Mouse (Mus musculus): ENCODE measurements around the gene D430042O09Rik.
"Not testable (repeated sequence)": the region's sequence is repeated elsewhere in the genome, so short reads cannot be mapped to it uniquely, and the experiment has no call there.

The D430042O09Rik gene

DNA sequence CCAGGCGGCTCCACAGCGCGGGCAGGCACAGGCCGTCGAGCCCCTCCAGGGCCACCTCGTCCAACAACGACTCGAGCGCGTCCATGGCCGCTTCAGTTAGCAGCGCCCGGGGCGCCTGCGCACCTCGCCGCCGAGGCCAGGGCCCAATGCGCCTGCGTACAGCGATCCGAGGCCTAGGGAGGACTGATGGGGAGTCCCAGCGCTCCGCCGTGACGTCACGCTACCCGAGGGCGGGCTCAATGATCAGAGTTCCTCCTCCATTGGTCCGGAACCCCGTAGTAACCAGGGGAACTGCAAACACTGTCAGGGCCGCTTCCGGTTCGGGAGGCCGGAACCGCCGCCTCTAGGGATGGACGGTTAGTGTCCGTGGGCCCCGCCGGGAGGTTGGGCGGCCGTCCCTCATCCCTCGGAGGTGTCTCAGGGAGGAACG lies at the start of gene D430042O09Rik, which contains the start of gene Gtf3c1:
TSS of gene D430042O09Rik (plus strand) at position 296 of the 430 bp plus-strand sequence.
TSS of gene Gtf3c1 (minus strand) at position 188 of the 430 bp plus-strand sequence.
- peak; percentile 99 for DNase-seq (ENCODE audit: low spot score)

DNA sequence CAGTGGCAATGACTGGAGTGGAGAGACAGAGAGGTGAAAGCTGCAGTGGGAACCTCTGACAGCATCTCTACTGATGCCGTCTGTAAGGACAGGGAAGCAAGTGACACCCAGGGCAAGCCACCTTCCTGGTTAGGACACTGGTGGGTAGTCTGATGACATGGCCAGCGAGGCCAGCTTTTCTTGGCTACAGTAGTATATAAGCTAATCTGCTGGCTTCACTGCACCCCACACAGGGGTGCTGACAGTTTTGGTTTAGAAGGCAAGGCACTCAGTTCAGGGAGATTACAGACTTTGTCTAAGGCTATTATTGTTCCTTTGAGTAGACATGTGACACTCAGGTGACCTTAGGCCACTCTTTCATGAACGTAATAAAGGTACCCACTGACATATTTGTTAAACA lies 44.0 kb upstream of the D430042O09Rik start:
- no peak for DNase-seq (ENCODE audit: low spot score)

DNA sequence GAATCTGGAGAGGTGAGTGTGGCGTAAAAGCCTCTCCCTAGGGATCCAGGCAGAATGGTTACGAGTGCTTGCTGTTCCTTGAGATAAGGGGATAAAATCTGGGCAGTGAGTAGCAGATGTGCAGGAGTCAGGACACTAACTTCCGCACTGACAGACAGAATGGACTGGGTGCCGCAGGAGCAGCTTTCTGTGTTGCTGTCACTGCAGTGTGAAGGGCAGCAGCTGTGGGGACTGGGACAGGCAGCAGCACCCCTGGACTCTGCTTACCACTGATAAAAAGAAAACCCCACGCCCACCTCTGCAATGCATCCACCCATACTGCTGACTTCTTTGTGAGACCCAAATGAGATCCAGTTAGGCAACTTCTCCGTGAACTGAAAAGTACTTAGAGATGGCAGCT lies 36.8 kb upstream of the D430042O09Rik start:
- DNase-seq (ENCODE audit: low spot score) = no peak

DNA sequence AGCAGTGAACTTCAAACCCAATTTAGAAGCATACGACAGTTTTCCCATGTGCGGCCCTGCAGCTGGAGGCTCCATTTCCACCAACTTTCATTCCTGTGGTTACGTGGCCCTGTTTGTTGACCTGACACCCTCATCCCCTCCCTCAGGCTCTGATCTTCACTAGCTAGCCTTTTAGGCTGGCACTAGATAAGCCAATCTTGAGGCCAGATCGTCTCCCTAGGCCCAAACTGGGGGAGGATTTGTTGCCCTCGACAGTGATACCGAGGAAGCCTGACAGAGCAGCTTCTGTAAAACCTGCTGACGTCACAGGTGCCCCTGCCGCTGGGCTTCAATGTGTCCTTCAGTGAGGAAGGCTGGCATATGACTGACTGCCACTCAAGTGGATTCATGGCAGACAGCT lies 36.3 kb upstream of the D430042O09Rik start:
- no peak for DNase-seq (ENCODE audit: low spot score)

DNA sequence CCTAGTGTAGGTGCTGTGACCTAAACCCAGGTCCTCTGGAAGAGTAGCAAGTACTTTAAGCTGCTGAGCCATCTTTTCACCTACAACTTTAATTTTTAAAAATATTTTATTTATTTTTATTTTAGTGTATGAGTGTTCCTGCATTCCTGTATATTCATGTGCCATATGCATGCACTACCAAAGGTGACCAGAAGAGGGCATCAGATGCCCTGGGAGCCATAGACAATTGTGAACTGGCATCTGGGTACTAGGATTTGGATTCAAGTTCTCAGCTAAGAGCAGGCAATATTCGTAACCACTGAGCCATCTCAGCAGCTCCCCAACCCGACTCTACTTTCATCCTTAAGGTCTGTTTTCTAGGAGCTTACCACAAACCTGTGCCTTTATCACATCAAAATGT lies 32.8 kb upstream of the D430042O09Rik start:
- peak; percentile 32 for DNase-seq (ENCODE audit: low spot score)

DNA sequence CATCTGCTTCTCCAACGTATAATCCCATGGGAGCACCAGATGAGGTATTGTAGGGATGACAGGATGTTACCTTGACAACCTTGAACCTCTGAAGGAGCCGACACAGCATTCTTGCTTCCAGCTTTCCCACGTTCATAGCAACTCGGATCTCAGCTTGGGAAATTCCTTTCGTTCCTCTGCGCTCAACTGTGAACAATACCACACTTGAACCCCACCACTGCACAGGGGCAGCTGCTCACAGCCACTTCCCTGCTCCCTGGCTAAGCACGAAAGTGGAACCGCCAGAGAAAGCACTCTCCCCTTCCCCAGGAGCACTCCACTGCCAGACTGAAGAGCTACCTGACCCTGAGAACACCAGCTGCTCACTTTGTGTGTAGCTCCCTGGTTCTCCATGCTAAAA lies 28.9 kb upstream of the D430042O09Rik start:
- no peak for DNase-seq (ENCODE audit: low spot score)

GRCm38 (mm10) chr7:125679936-125680335 lies 27.8 kb upstream of the D430042O09Rik start:
- no peak for DNase-seq (ENCODE audit: low spot score)

DNA sequence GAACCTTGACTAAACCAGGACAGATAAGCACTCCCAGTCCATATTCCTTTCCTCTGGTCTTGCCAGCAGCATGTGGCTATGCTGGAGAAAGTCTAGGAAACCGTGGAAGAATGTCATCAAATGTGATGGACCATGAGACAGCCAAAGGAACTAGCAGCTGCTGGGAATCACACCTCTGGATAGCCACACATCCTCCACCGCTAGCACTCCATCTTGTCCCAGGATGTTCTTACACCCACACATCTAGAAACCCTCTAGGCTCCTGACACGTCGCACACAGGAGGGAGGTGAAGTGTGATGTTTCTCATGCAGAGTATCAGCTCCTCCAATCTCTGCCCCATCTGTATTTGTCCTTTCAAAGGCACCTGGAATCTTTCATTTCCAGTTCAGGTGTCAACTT lies 17.2 kb upstream of the D430042O09Rik start:
- DNase-seq (ENCODE audit: low spot score) = no peak

- no peak for DNase-seq (ENCODE audit: low spot score)
Measured at GRCm38 (mm10) chr7:125694056-125694455, 13.6 kb upstream of the D430042O09Rik start.

DNA sequence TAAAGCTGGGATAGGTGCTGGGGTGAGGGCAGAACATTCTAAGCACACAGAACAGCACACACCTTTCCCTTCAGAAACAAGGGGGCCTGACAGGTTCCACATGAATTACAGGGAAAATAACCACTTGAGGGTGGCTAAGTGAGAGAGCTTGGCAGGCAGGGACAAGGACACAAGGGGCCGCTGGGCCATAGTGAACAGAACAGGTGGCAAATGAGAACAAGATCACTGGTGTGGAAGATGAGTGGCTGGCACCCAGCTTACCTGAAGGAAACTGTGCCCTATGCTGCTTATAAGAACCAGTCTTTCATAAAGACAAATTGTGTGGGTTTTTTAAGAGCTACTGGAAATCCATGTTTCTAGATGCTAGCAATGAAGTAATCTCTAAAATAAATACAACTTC lies 4.9 kb upstream of the D430042O09Rik start:
- DNase-seq (ENCODE audit: low spot score) = no peak

DNA sequence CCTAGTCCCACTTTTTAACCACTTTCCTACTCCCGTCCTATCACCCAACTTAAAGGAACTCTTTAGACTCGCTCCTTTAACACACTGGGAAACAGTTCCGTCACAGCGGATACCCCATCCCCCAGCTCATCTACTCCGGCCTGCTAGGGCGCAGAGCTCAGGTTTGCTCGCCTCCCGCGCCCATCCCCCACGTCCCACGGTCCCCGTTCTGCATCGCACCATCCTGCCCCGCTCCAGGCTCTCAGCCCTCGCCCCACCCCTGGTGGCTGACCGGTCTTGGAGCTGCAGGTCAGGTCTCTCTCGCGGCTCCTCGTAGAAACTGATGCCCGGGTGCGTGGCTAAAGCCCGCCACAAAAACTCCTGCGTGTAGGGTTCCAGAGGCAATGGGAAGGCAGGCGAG lies 502 bp upstream of the D430042O09Rik start:
- DNase-seq (ENCODE audit: low spot score) = no peak

DNA sequence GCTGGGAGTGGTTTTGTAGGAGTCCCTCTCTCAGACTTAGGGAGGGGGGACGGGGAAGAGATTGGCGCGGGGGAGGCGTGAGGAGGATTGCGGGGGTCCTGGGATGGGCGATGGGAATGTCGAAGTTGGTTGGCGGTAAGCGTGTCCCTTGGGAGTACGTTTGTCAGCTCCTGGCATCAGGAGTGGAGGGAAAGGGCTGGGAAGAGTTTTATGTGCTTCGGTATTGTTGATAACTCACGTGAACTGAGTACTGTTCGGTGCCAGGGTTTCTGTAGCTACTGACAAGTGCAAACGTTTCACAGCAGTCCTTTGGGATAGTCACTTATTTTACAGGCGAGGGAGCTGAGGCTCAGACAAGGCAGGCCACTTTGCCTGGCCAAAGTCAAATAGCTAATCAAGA lies 412 bp downstream of the D430042O09Rik start:
- no peak for DNase-seq (ENCODE audit: low spot score)

DNA sequence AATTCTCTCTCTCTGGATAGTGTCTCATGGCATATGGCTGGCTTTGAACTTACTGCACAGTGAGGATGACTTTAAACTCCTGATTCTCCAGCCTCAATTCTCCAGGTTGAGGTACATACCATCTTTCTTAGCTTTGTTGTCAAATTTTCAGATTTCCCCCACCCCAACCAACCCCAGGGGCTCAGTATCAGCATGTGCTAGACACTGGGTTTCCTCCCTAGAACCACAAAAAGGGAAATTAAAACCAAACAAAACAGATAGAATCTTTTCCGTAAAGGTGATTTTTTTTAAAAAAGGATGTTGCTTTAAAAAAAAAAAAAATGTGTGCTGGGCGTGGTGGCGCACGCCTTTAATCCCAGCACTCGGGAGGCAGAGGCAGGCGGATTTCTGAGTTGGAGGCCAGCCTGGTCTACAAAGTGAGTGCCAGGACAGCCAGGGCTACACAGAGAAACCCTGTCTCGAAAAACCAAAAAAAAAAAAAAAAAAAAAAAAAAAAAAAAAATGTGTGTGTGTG lies 5.9 kb downstream of the D430042O09Rik start:
- not testable (repeated sequence) for DNase-seq (ENCODE audit: low spot score)

- no peak for DNase-seq (ENCODE audit: low spot score)
Measured at GRCm38 (mm10) chr7:125714803-125715202, 7.1 kb downstream of the D430042O09Rik start.

DNA sequence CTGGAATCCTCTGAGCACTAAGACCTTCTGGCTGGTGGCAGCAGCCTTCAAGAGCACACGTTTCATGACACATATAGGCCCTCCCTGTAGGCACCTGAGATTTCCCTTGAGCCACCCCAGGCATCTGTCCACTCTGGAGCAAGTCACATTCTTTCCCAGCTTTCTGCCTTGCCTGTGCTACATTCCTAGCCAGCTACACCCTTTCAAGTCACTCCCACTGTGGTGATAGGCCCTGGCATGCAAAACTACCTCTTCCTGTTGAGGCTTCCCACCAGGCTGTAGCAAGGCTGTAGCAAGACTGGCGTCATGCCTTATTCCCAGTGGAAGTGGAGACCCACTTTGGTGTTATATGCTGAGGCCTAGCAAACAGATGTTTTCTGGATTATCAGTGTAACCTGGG lies 9.0 kb downstream of the D430042O09Rik start:
- no peak for DNase-seq (ENCODE audit: low spot score)

- DNase-seq (ENCODE audit: low spot score) = no peak
Measured at GRCm38 (mm10) chr7:125717612-125718011, 9.9 kb downstream of the D430042O09Rik start.

DNA sequence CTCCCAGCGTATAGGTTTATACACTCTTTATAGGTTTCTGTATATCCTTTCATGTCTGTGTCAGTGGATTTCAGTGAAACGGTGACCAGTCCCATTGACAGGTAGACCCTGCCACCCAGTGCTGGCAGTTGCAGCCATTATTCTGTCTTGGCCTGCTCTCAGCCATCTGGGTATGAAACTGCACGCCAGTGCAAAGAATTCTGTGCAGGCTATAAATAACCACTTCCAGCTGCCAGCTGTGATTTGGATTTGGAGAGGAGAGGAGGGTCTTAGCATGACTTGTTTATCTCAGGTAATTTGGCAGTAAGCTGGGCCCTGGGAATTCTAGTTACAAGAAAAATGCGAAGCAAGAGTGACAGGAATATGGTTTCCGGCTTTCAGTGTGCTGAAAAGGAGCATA lies 12.7 kb downstream of the D430042O09Rik start:
- no peak for DNase-seq (ENCODE audit: low spot score)

DNA sequence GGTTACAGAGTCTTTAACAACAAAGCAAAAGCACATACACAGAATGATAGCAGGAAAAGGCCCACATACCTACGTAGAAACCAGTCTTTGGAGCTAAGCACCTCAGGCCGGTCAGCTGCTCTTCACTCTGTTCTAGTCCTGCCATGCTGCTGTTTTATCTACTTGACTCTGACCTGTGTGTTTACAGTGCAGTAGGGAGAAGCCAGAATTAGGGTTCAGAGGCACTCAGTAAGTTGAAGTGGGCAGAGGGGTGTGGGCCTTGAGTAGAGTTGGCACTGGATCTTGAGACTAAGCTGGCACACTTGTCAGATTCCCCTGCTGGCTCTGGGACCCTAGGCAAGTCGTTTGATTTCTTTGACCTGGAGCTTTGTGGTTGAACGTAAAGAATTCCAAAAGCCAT lies 13.3 kb downstream of the D430042O09Rik start:
- DNase-seq (ENCODE audit: low spot score) = no peak

GRCm38 (mm10) chr7:125722127-125722526 lies 14.4 kb downstream of the D430042O09Rik start:
- no peak for DNase-seq (ENCODE audit: low spot score)

DNA sequence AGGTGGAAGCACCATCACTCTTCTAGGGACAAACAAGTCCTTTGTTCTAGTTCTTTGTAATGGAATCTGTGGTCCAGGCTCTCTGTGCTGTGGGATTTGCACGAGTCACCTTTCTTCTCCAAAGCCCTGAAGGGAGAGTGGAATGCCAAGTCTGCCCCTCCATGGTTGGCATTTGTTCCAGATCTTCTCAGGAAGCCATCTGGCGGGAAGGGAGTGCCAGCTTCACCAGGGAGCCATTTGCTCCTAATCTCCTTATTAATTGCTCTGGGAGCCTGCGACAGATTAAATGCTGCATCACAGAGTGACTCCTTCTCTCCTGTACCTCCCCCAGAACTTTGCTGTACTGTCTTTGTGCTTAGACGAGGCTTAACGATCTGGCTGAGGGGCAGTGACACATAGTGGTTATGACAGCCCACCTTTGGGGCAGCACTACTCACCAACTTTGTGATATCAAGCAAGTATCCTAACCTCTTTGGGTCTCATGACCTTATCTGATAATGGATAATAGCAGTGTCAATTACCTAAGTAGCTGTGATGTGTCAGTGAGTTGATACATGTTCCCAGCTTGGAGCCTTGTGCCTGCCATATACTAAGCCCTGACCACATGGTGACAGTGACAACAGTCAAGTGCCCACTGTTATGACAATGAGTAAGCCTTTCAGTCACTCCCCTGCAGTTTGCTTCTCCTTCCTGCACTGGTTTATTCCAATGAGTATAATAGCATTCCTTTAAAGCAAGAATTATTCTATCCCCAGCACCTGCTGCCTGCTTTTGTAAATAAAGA lies 15.7 kb downstream of the D430042O09Rik start:
- no peak for DNase-seq (ENCODE audit: low spot score)

DNA sequence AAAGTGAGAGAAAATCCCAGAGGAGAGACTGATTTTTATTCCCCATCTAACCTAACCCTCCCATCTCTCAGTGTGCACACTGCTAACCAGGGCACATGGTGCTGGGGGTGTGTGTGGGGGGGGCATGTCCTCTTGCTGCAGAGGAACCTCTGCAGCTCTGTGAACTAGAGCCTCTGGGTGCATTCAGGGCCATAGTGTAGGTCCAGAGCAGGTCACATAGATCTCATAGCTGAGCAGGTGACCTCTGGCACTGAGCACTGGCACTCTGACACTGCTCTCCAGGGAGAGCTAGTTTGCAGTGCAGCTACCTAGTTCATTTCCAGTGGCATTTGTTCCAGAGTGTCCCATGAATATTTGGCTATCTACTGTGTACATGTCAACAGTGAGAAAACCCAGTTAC lies 24.0 kb downstream of the D430042O09Rik start:
- DNase-seq (ENCODE audit: low spot score) = no peak

GRCm38 (mm10) chr7:125733791-125734190 lies 26.1 kb downstream of the D430042O09Rik start:
- no peak for DNase-seq (ENCODE audit: low spot score)

- no peak for DNase-seq (ENCODE audit: low spot score)
Measured at GRCm38 (mm10) chr7:125736366-125737015, 28.8 kb downstream of the D430042O09Rik start.
